Mouse (Mus musculus): ENCODE measurements around the gene Cep112.

Cep112 gene

GRCm38 (mm10) chr11:108902303-108902702 is 477.3 kb downstream of the Cep112 start:
- no peak for DNase-seq (ENCODE audit: low spot score in 2 of 2)

GRCm38 (mm10) chr11:108906590-108907254 is 481.7 kb downstream of the Cep112 start:
- no peak for DNase-seq (ENCODE audit: low spot score in 2 of 2)

GRCm38 (mm10) chr11:108909396-108910195 is 484.6 kb downstream of the Cep112 start:
- DNase-seq (ENCODE audit: low spot score in 2 of 2): no peak
